Mouse (Mus musculus) limb, embryonic 11.5 days (tissue): ENCODE data around the gene Gm8332. TPM values are rescaled to one million over a fixed set of nuclear protein-coding genes. Genes with fewer than 3 reads are reported as not detected.
"Not testable (repeated sequence)": the region's sequence is repeated elsewhere in the genome, so short reads cannot be mapped to it uniquely, and the experiment has no call there.

Source experiments
- ATAC-seq: fragments of 200-750 bp; cut with Nextera tagmentation; 2 replicates; pipeline ENCODE4 v1.8.0; 2017; ENCODE audit warnings: low read depth; ENCODE audit not compliant: insufficient number of reproducible peaks, low FRiP score, low TSS enrichment
- DNase-seq: peaks from one replicate; pipeline ENCODE4 v3.0.0-alpha.2; 2015; ENCODE audit warnings: low spot score
- H3K27ac ChIP-seq: fragments of 300-500 bp; sonication (generic); replicated peaks from 2 replicates; pipeline ENCODE4 v1.5.1; 2014; ENCODE audit warnings: low read depth, mild to moderate bottlenecking, low read length
- H3K27me3 ChIP-seq: fragments of 300-500 bp; sonication (generic); 2 replicates; pipeline ENCODE4 v1.6.1; 2014; ENCODE audit warnings: mild to moderate bottlenecking, low read length, mixed read lengths; ENCODE audit not compliant: control insufficient read depth, insufficient read depth
- H3K36me3 ChIP-seq: fragments of 300-500 bp; sonication (generic); 2 replicates; pipeline ENCODE4 v1.6.1; 2014; ENCODE audit warnings: mild to moderate bottlenecking, low read length, moderate library complexity, mixed read lengths; ENCODE audit not compliant: control insufficient read depth, insufficient read depth
- H3K4me1 ChIP-seq: fragments of 300-500 bp; sonication (generic); 2 replicates; pipeline ENCODE4 v1.6.1; 2014; ENCODE audit warnings: low read length, mixed read lengths; ENCODE audit not compliant: control insufficient read depth, insufficient read depth
- H3K4me2 ChIP-seq: fragments of 300-500 bp; sonication (generic); 2 replicates; pipeline ENCODE4 v1.6.1; 2014; ENCODE audit warnings: low read depth, mild to moderate bottlenecking, moderate library complexity; ENCODE audit not compliant: severe bottlenecking
- H3K4me3 ChIP-seq: fragments of 300-500 bp; sonication (generic); 2 replicates; pipeline ENCODE4 v1.5.1; 2014; ENCODE audit warnings: low read depth, low read length
- H3K9ac ChIP-seq: fragments of 300-500 bp; sonication (generic); 2 replicates; pipeline ENCODE4 v1.6.1; 2014; ENCODE audit warnings: mild to moderate bottlenecking, low read length
- H3K9me3 ChIP-seq: fragments of 300-500 bp; sonication (generic); 2 replicates; pipeline ENCODE4 v1.6.1; 2016; ENCODE audit warnings: low read length; ENCODE audit not compliant: control insufficient read depth
- WGBS: fragments of 180-500 bp; shearing (Covaris S2); extraction: QIAGEN DNeasy Blood & Tissue Kit; methylation state at CpG from one replicate; pipeline ENCODE4 v1.1.7; 2014; 5-methylcytosine and 5-hydroxymethylcytosine counted together
- polyA plus RNA-seq: library from polyadenylated mRNA; unstranded; fragments of >200 nt; fragmentation: Nextera tagmentation; extraction: Ambion mirVana; gene quantifications from 2 replicates; pipeline ENCODE4 v1.2.1, GENCODE M21; 2014

Gene Gm8332
- polyA plus RNA-seq = not detected in 2 replicates

GRCm38 (mm10) chr12:88250000-88250399 is at the start of gene Gm8332:
TSS of gene Gm8332 (minus strand) at chr12:88250100.
- not testable (repeated sequence) for H3K4me2 ChIP-seq, H3K9ac ChIP-seq, H3K27ac ChIP-seq, H3K9me3 ChIP-seq, H3K4me1 ChIP-seq, DNase-seq, ATAC-seq, H3K4me3 ChIP-seq, H3K27me3 ChIP-seq, H3K36me3 ChIP-seq
- WGBS = 86% methylated on average over 1 of the region's 2 CpGs

GRCm38 (mm10) chr12:88297171-88297570 is 47.3 kb upstream of the Gm8332 start:
- H3K9ac ChIP-seq, DNase-seq, H3K4me3 ChIP-seq, ATAC-seq, H3K27ac ChIP-seq, H3K36me3 ChIP-seq, H3K4me1 ChIP-seq, H3K27me3 ChIP-seq, H3K4me2 ChIP-seq, H3K9me3 ChIP-seq: not testable (repeated sequence)
- 83% methylated on average over 2 of the region's 2 CpGs for WGBS

DNA sequence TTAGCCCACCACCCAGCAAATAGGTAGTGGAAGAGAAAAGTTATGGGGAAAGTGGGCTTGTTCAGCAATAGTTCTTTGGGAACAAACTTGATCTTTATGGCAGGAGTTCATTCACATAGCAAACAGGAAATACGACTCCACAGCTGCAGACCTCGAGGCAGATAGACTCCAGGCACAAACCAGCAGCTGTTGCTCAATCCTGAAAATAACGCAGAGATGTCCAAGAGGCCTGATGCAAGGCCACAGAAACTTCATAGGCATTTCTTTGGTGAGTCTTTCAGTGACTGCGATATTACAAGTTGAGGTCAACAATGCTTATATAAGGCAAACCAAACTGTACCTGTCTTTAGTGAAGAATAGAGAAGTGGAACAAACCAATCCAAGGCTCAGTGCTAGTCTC is 43.2 kb upstream of the Gm8332 start:
- not testable (repeated sequence) for H3K4me1 ChIP-seq, H3K9ac ChIP-seq, H3K27ac ChIP-seq, H3K4me2 ChIP-seq, H3K27me3 ChIP-seq, DNase-seq, H3K9me3 ChIP-seq, H3K36me3 ChIP-seq, ATAC-seq, H3K4me3 ChIP-seq
- WGBS = 69% methylated on average over 4 of the region's 4 CpGs

DNA sequence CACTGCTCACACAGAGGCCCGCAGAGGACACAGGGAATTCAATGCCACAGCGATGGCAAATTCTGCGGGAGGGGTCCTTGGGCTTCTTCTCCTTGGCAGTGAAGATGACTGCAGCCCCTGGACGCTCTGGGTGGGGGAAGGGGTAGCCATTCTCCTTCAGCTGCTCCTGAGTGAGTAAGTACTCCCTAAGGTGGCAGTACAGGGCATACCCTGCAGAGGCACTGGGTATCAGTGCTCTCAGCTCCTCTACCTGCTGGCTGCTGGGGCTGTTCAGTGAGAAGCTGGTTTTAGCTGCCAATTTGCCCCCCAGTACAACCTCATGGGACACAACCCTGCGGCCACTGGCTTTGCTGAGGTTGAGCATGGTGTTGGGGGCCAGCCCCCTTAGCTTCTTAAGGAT is 35.3 kb upstream of the Gm8332 start:
- H3K27ac ChIP-seq, ATAC-seq, H3K9ac ChIP-seq, H3K4me2 ChIP-seq, H3K27me3 ChIP-seq, DNase-seq, H3K9me3 ChIP-seq, H3K36me3 ChIP-seq, H3K4me1 ChIP-seq, H3K4me3 ChIP-seq: not testable (repeated sequence)
- 85% methylated on average over 4 of the region's 5 CpGs for WGBS

DNA sequence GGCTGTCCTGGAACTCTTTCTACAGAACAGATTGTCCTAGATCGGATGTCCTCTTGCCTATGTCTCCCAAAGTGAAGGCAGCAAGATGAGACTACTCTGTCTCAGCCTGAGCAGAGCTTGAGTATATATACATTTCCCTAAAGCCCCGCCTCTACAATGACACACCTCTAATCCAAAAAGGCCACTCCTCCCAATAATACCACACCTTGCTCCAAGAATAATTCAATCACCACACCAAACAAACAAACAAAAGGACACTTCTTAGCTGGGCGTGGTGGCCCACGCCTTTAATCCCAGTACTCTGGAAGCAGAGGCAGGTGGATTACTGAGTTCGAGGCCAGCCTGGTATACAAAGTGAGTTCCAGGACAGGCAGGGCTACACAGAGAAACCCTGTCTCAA is 24.5 kb upstream of the Gm8332 start, which contains the start of gene Gm5662:
Gm5662 (minus strand) TSS at position 101 of the 400 bp plus-strand sequence.
- not testable (repeated sequence) for H3K27me3 ChIP-seq
- WGBS = 93% methylated on average over 5 of the region's 5 CpGs

GRCm38 (mm10) chr12:88257241-88257640 is 7.3 kb upstream of the Gm8332 start:
- no peak overlapping the region for H3K4me2 ChIP-seq
- H3K36me3 ChIP-seq = no peaks in the 10 kb centered on the region
- no peak overlapping the region for H3K9ac ChIP-seq
- no peaks in the 10 kb centered on the region for H3K9me3 ChIP-seq
- no peaks in the 10 kb centered on the region for H3K4me1 ChIP-seq
- H3K27me3 ChIP-seq = no peaks in the 10 kb centered on the region
- ATAC-seq = no peak
- H3K4me3 ChIP-seq = no peak overlapping the region
- WGBS = 52% methylated on average over 1 of the region's 1 CpGs
- H3K27ac ChIP-seq = no peak overlapping the region
- no peak for DNase-seq

More for the DNA sequence above, 24.5 kb upstream of the Gm8332 start, which contains the start of gene Gm5662:
- H3K36me3 ChIP-seq, DNase-seq, H3K4me2 ChIP-seq, H3K9ac ChIP-seq, H3K4me3 ChIP-seq, H3K27ac ChIP-seq, H3K4me1 ChIP-seq, ATAC-seq, H3K9me3 ChIP-seq: not testable (repeated sequence)

DNA sequence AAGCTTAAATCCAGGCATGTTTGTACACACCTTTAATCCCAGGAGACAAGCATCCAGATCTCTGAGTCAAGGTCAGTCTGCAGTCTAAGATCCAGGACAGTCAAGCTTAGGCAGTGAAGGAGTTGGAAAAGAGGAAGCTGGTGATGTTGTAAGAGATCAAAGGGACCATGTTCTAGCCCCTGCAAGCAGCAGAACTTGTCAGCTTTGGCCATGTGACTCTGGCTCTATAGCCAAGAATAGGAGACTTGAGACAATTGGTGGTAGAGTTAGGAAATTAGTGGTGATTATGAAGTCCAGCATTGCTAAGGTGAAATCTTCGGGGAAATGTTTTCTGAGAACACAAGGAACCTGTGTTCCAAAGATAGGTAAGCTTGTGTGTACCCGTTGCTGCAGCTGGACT is 6.0 kb upstream of the Gm8332 start:
- not testable (repeated sequence) for H3K4me1 ChIP-seq, H3K9me3 ChIP-seq, H3K36me3 ChIP-seq, H3K4me3 ChIP-seq, H3K9ac ChIP-seq, H3K4me2 ChIP-seq, H3K27ac ChIP-seq, H3K27me3 ChIP-seq, DNase-seq, ATAC-seq
- 61% methylated on average over 2 of the region's 2 CpGs for WGBS

- H3K27me3 ChIP-seq, H3K4me3 ChIP-seq, DNase-seq, H3K27ac ChIP-seq, H3K4me2 ChIP-seq, H3K9ac ChIP-seq, H3K36me3 ChIP-seq, H3K4me1 ChIP-seq, ATAC-seq, H3K9me3 ChIP-seq: not testable (repeated sequence)
Observed at GRCm38 (mm10) chr12:88245786-88246185, 4.1 kb downstream of the Gm8332 start.

- H3K4me3 ChIP-seq, H3K9me3 ChIP-seq, H3K27me3 ChIP-seq, H3K9ac ChIP-seq, H3K27ac ChIP-seq, H3K4me1 ChIP-seq, H3K36me3 ChIP-seq, DNase-seq, ATAC-seq, H3K4me2 ChIP-seq: not testable (repeated sequence)
- 55% methylated on average over 1 of the region's 1 CpGs for WGBS
Observed at GRCm38 (mm10) chr12:88242940-88243339, 7.0 kb downstream of the Gm8332 start.
